Mouse (Mus musculus) heart, postnatal 0 days (tissue): ENCODE measurements at regions not wholly inside any gene's neighbourhood (a gene's known extent, or its start where the extent isn't known, plus 50 kb on each side); places are given as distances from the start of the nearest gene placed in this dataset.

Experiments used
- ATAC-seq: fragments of 200-750 bp; cut with Nextera tagmentation; 2 replicates; pipeline ENCODE4 v1.8.0; 2017; ENCODE audit warnings: low read depth, moderate number of reproducible peaks, moderate library complexity; ENCODE audit not compliant: insufficient read depth
- DNase-seq: peaks from one replicate; pipeline ENCODE4 v3.0.0-alpha.2; 2016; ENCODE audit warnings: low spot score
- H3K27ac ChIP-seq: fragments of 300-500 bp; sonication (generic); 2 replicates; pipeline ENCODE4 v1.5.1; 2014; ENCODE audit warnings: low read depth, mild to moderate bottlenecking
- H3K27me3 ChIP-seq: fragments of 300-500 bp; sonication (generic); 2 replicates; pipeline ENCODE4 v1.6.1; 2014; ENCODE audit warnings: low read length, mixed read lengths; ENCODE audit not compliant: control insufficient read depth, insufficient read depth
- H3K36me3 ChIP-seq: fragments of 300-500 bp; sonication (generic); replicated peaks from 2 replicates; pipeline ENCODE4 v1.6.1; 2014; ENCODE audit warnings: low read length, mixed read lengths; ENCODE audit not compliant: control insufficient read depth, insufficient read depth
- H3K4me1 ChIP-seq: fragments of 300-500 bp; sonication (generic); 2 replicates; pipeline ENCODE4 v1.6.1; 2014; ENCODE audit warnings: antibody characterized with exemption; ENCODE audit not compliant: control insufficient read depth, insufficient read depth
- H3K4me2 ChIP-seq: fragments of 300-500 bp; sonication (generic); 2 replicates; pipeline ENCODE4 v1.6.1; 2014; ENCODE audit warnings: low read depth, mild to moderate bottlenecking, low read length, moderate library complexity
- H3K4me3 ChIP-seq: fragments of 300-500 bp; sonication (generic); 2 replicates; pipeline ENCODE4 v1.5.1; 2014; ENCODE audit warnings: low read depth, low read length
- H3K9ac ChIP-seq: fragments of 300-500 bp; sonication (generic); replicated peaks from 2 replicates; pipeline ENCODE4 v1.6.1; 2014; ENCODE audit warnings: low read depth, low read length, mixed read lengths
- H3K9me3 ChIP-seq: fragments of 300-500 bp; sonication (generic); replicated peaks from 2 replicates; pipeline ENCODE4 v1.6.1; 2016; ENCODE audit warnings: low read length; ENCODE audit not compliant: control insufficient read depth
- CTCF ChIP-seq: IDR thresholded peaks from 2 replicates; pipeline ENCODE4 v1.5.1; 2016; ENCODE audit warnings: antibody characterized with exemption, control low read depth, low read depth
- EP300 ChIP-seq: IDR thresholded peaks from 2 replicates; pipeline ENCODE4 v1.6.1; 2016; ENCODE audit warnings: antibody characterized with exemption, low read depth
- WGBS: fragments of 180-500 bp; shearing (Covaris S2); extraction: QIAGEN DNeasy Blood & Tissue Kit; methylation state at CpG from one replicate; pipeline ENCODE4 v1.1.7; 2014; 5-methylcytosine and 5-hydroxymethylcytosine counted together

GRCm38 (mm10) chr7:34555196-34555595 is 101.3 kb downstream of the Kctd15 start:
- Histone ChIP-seq H3K36me3 (no peaks in the 10 kb centered on the region), H3K4me2 (no peak overlapping the region), H3K27ac (no peak overlapping the region), H3K9me3 (no peaks in the 10 kb centered on the region), H3K27me3 (no peaks in the 10 kb centered on the region), H3K4me1 (no peaks in the 10 kb centered on the region), H3K9ac (no peak overlapping the region), H3K4me3 (no peak overlapping the region)
- ATAC-seq (no peak), DNase-seq (no peak)
- WGBS, result 64% methylated on average over 6 of the region's 6 CpGs
- no peak for TF ChIP-seq EP300
- no peak for TF ChIP-seq CTCF

- Histone ChIP-seq H3K9me3 (no peaks in the 10 kb centered on the region), H3K9ac (no peak overlapping the region), H3K27ac (no peak overlapping the region), H3K4me3 (no peak overlapping the region), H3K36me3 (no peaks in the 10 kb centered on the region), H3K4me1 (no peaks in the 10 kb centered on the region), H3K4me2 (no peak overlapping the region), H3K27me3 (no peaks in the 10 kb centered on the region)
- ATAC-seq (no peak), DNase-seq (no peak)
- TF ChIP-seq EP300 (no peak), CTCF (no peak)
- WGBS, result 73% methylated on average over 19 of the region's 19 CpGs
These were observed 109.8 kb downstream of the Kctd15 start for GRCm38 (mm10) chr7:34546609-34547316.

- Histone ChIP-seq H3K27me3 (no peaks in the 10 kb centered on the region), H3K4me3 (no peak overlapping the region), H3K27ac (no peak overlapping the region), H3K9ac (no peak overlapping the region), H3K4me1 (no peaks in the 10 kb centered on the region), H3K9me3 (no peaks in the 10 kb centered on the region), H3K36me3 (no peaks in the 10 kb centered on the region), H3K4me2 (no peak overlapping the region)
- ATAC-seq (no peak), DNase-seq (no peak)
- TF ChIP-seq CTCF, result no peak
- no peak for TF ChIP-seq EP300
- WGBS, result 88% methylated on average over 11 of the region's 11 CpGs
These were observed 110.6 kb downstream of the Kctd15 start for GRCm38 (mm10) chr7:34545906-34546305.

GRCm38 (mm10) chr7:34541906-34542305 is 114.6 kb downstream of the Kctd15 start:
- ATAC-seq (no peak), DNase-seq (no peak)
- H3K36me3 ChIP-seq, result no peaks in the 10 kb centered on the region
- H3K9ac ChIP-seq, result no peak overlapping the region
- H3K4me1 ChIP-seq, result no peaks in the 10 kb centered on the region
- H3K27me3 ChIP-seq, result no peaks in the 10 kb centered on the region
- no peak overlapping the region for H3K4me3 ChIP-seq
- H3K27ac ChIP-seq, result no peak overlapping the region
- H3K4me2 ChIP-seq, result no peak overlapping the region
- peaks cover 10% of the 10 kb centered on the region for H3K9me3 ChIP-seq
- WGBS, result 69% methylated on average over 4 of the region's 4 CpGs
- TF ChIP-seq EP300 (no peak), CTCF (no peak)

GRCm38 (mm10) chr7:34541000-34541399 is 115.5 kb downstream of the Kctd15 start:
- no peak overlapping the region for H3K9ac ChIP-seq
- ATAC-seq, result no peak
- H3K4me2 ChIP-seq, result no peak overlapping the region
- H3K27me3 ChIP-seq, result no peaks in the 10 kb centered on the region
- H3K36me3 ChIP-seq, result no peaks in the 10 kb centered on the region
- 67% methylated on average over 4 of the region's 4 CpGs for WGBS
- TF ChIP-seq CTCF (no peak), EP300 (no peak)
- no peaks in the 10 kb centered on the region for H3K4me1 ChIP-seq
- no peak for DNase-seq
- no peak overlapping the region for H3K4me3 ChIP-seq
- peaks cover 10% of the 10 kb centered on the region for H3K9me3 ChIP-seq
- no peak overlapping the region for H3K27ac ChIP-seq

GRCm38 (mm10) chr7:34539856-34540255 is 116.7 kb downstream of the Kctd15 start:
- Histone ChIP-seq H3K4me3 (no peak overlapping the region), H3K27me3 (no peaks in the 10 kb centered on the region), H3K4me2 (no peak overlapping the region), H3K9me3 (peaks cover 10% of the 10 kb centered on the region), H3K36me3 (no peaks in the 10 kb centered on the region), H3K9ac (no peak overlapping the region), H3K4me1 (no peaks in the 10 kb centered on the region), H3K27ac (no peak overlapping the region)
- WGBS, result 87% methylated on average over 2 of the region's 2 CpGs
- TF ChIP-seq EP300, result no peak
- TF ChIP-seq CTCF, result no peak
- ATAC-seq (no peak), DNase-seq (no peak)
